Comparison of ENCODE assay signal across 23 mouse cellular contexts in the genomic region with DNA sequence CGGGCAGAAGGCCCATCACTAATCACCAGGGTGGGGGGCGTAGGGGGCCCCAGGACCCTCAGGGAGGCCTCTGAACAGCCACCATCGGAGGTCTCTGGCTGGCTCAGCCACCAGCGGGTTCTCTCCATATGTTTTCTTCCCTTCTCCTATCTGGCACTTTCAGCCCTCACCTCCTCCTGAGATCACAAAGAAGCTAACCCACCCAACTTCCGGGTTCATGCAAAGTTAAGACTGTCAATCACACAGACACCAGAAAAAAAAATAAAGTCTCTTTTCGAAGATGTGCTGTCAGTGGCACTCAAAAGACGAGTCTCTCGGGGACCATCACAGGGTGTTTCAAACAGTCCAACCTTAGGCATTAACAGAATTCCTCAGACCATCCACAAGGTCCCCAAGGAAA.
DNase-seq lines count a peak whose midpoint lies in the region; ATAC-seq and TF ChIP-seq lines count a peak whose summit lies in the region.
"Had no signal": no experiment of that assay in that cellular context is flagged by ENCODE, and none has a peak within 500 bp of the region (broad histone marks: within the 10 kb centered on the region; RNA-seq: fewer than 3 reads in every experiment).

No protein-coding gene starts in this region.

- H3K4me2 ChIP-seq in forebrain, embryonic 15.5 days (replicated peaks), result no peak overlapping the region
- no peak overlapping the region for H3K4me2 ChIP-seq in forebrain, embryonic 12.5 days
- H3K4me2 ChIP-seq in intestine, embryonic 14.5 days (ENCODE audit: low read length), result no peak overlapping the region
- no peak overlapping the region for H3K4me2 ChIP-seq in stomach, embryonic 15.5 days
- H3K4me2 ChIP-seq: embryonic facial prominence, embryonic 12.5 days; heart, embryonic 15.5 days had no signal

- no peaks in the 10 kb centered on the region for H3K27me3 ChIP-seq in forebrain, embryonic 15.5 days
- no peaks in the 10 kb centered on the region for H3K27me3 ChIP-seq in forebrain, embryonic 12.5 days
- no peaks in the 10 kb centered on the region for H3K27me3 ChIP-seq in intestine, embryonic 14.5 days (replicated peaks; ENCODE audit: control insufficient read depth, insufficient read depth, low read length)
- no peaks in the 10 kb centered on the region for H3K27me3 ChIP-seq in stomach, embryonic 15.5 days (replicated peaks)
- H3K27me3 ChIP-seq: embryonic facial prominence, embryonic 12.5 days; heart, embryonic 15.5 days; megakaryocyte, embryonic 14.5 days had no signal

- H3K4me1 ChIP-seq in forebrain, embryonic 15.5 days, result peaks cover 19% of the 10 kb centered on the region
- peaks cover 16% of the 10 kb centered on the region for H3K4me1 ChIP-seq in forebrain, embryonic 12.5 days
- H3K4me1 ChIP-seq in intestine, embryonic 14.5 days (replicated peaks; ENCODE audit: control insufficient read depth, insufficient read depth, low read length), result peaks cover 5% of the 10 kb centered on the region; the same call in 1 of the 2 replicates
- peaks cover 13% of the 10 kb centered on the region; the same call in 1 of the 2 replicates for H3K4me1 ChIP-seq in stomach, embryonic 15.5 days
- H3K4me1 ChIP-seq: megakaryocyte, embryonic 14.5 days had no signal

- no peaks in the 10 kb centered on the region for H3K36me3 ChIP-seq in forebrain, embryonic 15.5 days
- H3K36me3 ChIP-seq in forebrain, embryonic 12.5 days (replicated peaks), result 0 out of 2 replicates have a peak, but pooled peaks cover 4% of the 10 kb centered on the region
- H3K36me3 ChIP-seq in intestine, embryonic 14.5 days (ENCODE audit: control insufficient read depth, insufficient read depth, low read length), result no peaks in the 10 kb centered on the region
- H3K36me3 ChIP-seq in stomach, embryonic 15.5 days, result no peaks in the 10 kb centered on the region
- H3K36me3 ChIP-seq: embryonic facial prominence, embryonic 12.5 days; heart, embryonic 15.5 days had no signal

- intact Hi-C loops in left cerebral cortex, postnatal 4 days (cut with DNase I), result no loop called here

- H3K9ac ChIP-seq in forebrain, embryonic 15.5 days (replicated peaks), result no peak overlapping the region
- H3K9ac ChIP-seq in forebrain, embryonic 12.5 days, result no peak overlapping the region
- H3K9ac ChIP-seq in intestine, embryonic 14.5 days (ENCODE audit: low read length), result no peak overlapping the region
- no peak overlapping the region for H3K9ac ChIP-seq in stomach, embryonic 15.5 days
- H3K9ac ChIP-seq: embryonic facial prominence, embryonic 12.5 days; heart, embryonic 15.5 days; liver, embryonic 14.5 days had no signal

- peak overlapping the region; percentile 27 for H3K27ac ChIP-seq in forebrain, embryonic 15.5 days (replicated peaks)
- H3K27ac ChIP-seq in forebrain, embryonic 12.5 days, result no peak overlapping the region
- H3K27ac ChIP-seq in intestine, embryonic 14.5 days (ENCODE audit: low read depth), result peak overlapping the region; percentile 10; the same call in 1 of the 2 replicates
- peak overlapping the region; percentile 11; the same call in 1 of the 2 replicates for H3K27ac ChIP-seq in stomach, embryonic 15.5 days
- H3K27ac ChIP-seq: embryonic facial prominence, embryonic 12.5 days; heart, embryonic 15.5 days; liver, embryonic 14.5 days had no signal

- H3K9me3 ChIP-seq in forebrain, embryonic 15.5 days, result no peaks in the 10 kb centered on the region
- H3K9me3 ChIP-seq in forebrain, embryonic 12.5 days, result no peaks in the 10 kb centered on the region
- H3K9me3 ChIP-seq in intestine, embryonic 14.5 days (ENCODE audit: control insufficient read depth, low read length), result no peaks in the 10 kb centered on the region
- H3K9me3 ChIP-seq in stomach, embryonic 15.5 days, result no peaks in the 10 kb centered on the region
- H3K9me3 ChIP-seq: embryonic facial prominence, embryonic 12.5 days; heart, embryonic 15.5 days had no signal

- peak; percentile 49 for DNase-seq in brain, embryonic 14.5 days (ENCODE audit: low read depth)
- no peak for DNase-seq in intestine, embryonic 14.5 days (ENCODE audit: low spot score)
- no peak for DNase-seq in left cerebral cortex, postnatal 4 days
- DNase-seq in layer of hippocampus, postnatal 10 days (ENCODE audit: low spot score in 2 of 2), result no peak
- DNase-seq: adrenal gland, postnatal 25 days; cerebellum, adult 2 months; cerebellum, postnatal 25 days; embryo, embryonic 11 days; gastrocnemius, postnatal 10 days; kidney, adult 8-10 months; kidney, postnatal 10 days; liver; lung, adult 2 months; midbrain, embryonic 14.5 days; thymus, postnatal 14 days had no signal

- no peak for TF ChIP-seq POLR2A in brain, embryonic 14.5 days (IDR thresholded peaks at IDR 0.05; ENCODE audit: borderline replicate concordance, extremely low read depth, insufficient read depth, insufficient read length, poor library complexity, severe bottlenecking)

- 46% methylated on average over 8 of the region's 8 CpGs for WGBS in forebrain, embryonic 15.5 days
- 73% methylated on average over 8 of the region's 8 CpGs for WGBS in forebrain, embryonic 12.5 days
- 56% methylated on average over 8 of the region's 8 CpGs for WGBS in intestine, embryonic 14.5 days
- 43% methylated on average over 8 of the region's 8 CpGs for WGBS in stomach, embryonic 15.5 days

- TF ChIP-seq CTCF in brain, embryonic 14.5 days (IDR thresholded peaks at IDR 0.05; ENCODE audit: borderline replicate concordance, extremely low read depth, insufficient read depth, insufficient read length), result no peak

- no peak for ATAC-seq in forebrain, embryonic 15.5 days (replicated peaks)
- no peak for ATAC-seq in forebrain, embryonic 12.5 days (ENCODE audit: low FRiP score)
- ATAC-seq in intestine, embryonic 14.5 days (replicated peaks; ENCODE audit: low FRiP score, low TSS enrichment, low read depth), result 0 out of 2 replicates have a peak, but pooled peaks have one; percentile 29
- no peak for ATAC-seq in stomach, embryonic 15.5 days (ENCODE audit: insufficient read depth, low FRiP score, low read depth)
- ATAC-seq: CD4-positive, CD25-positive, alpha-beta regulatory T cell, adult 4 months had no signal

- H3K4me3 ChIP-seq in forebrain, embryonic 15.5 days, result no peak overlapping the region
- no peak overlapping the region for H3K4me3 ChIP-seq in forebrain, embryonic 12.5 days (replicated peaks)
- H3K4me3 ChIP-seq in intestine, embryonic 14.5 days (ENCODE audit: low read depth, low read length), result no peak overlapping the region
- H3K4me3 ChIP-seq in stomach, embryonic 15.5 days (replicated peaks), result no peak overlapping the region
- H3K4me3 ChIP-seq: embryonic facial prominence, embryonic 12.5 days; heart, embryonic 15.5 days; megakaryocyte, embryonic 14.5 days had no signal
